Mouse (Mus musculus) stomach, embryonic 16.5 days (tissue): Measurements from ENCODE around the gene Gdpd1. TPM values are rescaled to one million over a fixed set of nuclear protein-coding genes. Genes with fewer than 3 reads are reported as not detected.
A peak's percentile ranks its signal among the peaks of the same experiment; 100 is the strongest.
"Not testable (repeated sequence)": the region's sequence is repeated elsewhere in the genome, so short reads cannot be mapped to it uniquely, and the experiment has no call there.

ENCODE experiments used
- ATAC-seq: fragments of 200-750 bp; cut with Nextera tagmentation; 2 replicates; pipeline ENCODE4 v1.8.0; 2017; ENCODE audit warnings: moderate number of reproducible peaks, moderate TSS enrichment; ENCODE audit not compliant: insufficient read depth, low FRiP score
- H3K27ac ChIP-seq: fragments of 300-500 bp; sonication (generic); 2 replicates; pipeline ENCODE4 v1.5.1; 2014; ENCODE audit warnings: low read length
- H3K27me3 ChIP-seq: fragments of 300-500 bp; sonication (generic); 2 replicates; pipeline ENCODE4 v1.6.1; 2014; ENCODE audit warnings: low read length, control low read depth, mixed read lengths; ENCODE audit not compliant: control insufficient read depth, insufficient read depth
- H3K36me3 ChIP-seq: fragments of 300-500 bp; sonication (generic); 2 replicates; pipeline ENCODE4 v1.6.1; 2014; ENCODE audit warnings: low read length; ENCODE audit not compliant: control insufficient read depth, insufficient read depth
- H3K4me1 ChIP-seq: fragments of 300-500 bp; sonication (generic); 2 replicates; pipeline ENCODE4 v1.6.1; 2014; ENCODE audit warnings: low read length, control low read depth, mixed read lengths; ENCODE audit not compliant: control insufficient read depth, insufficient read depth
- H3K4me2 ChIP-seq: fragments of 300-500 bp; sonication (generic); 2 replicates; pipeline ENCODE4 v1.6.1; 2014; ENCODE audit warnings: low read depth, low read length, mixed read lengths
- H3K4me3 ChIP-seq: fragments of 300-500 bp; sonication (generic); replicated peaks from 2 replicates; pipeline ENCODE4 v1.5.1; 2014; ENCODE audit warnings: mild to moderate bottlenecking, low read length
- H3K9ac ChIP-seq: fragments of 300-500 bp; sonication (generic); 2 replicates; pipeline ENCODE4 v1.6.1; 2014; ENCODE audit warnings: low read length
- H3K9me3 ChIP-seq: fragments of 300-500 bp; sonication (generic); replicated peaks from 2 replicates; pipeline ENCODE4 v1.6.1; 2016; ENCODE audit warnings: low read length, control low read depth; ENCODE audit not compliant: control insufficient read depth
- WGBS: fragments of 180-500 bp; shearing (Covaris S2); extraction: QIAGEN DNeasy Blood & Tissue Kit; methylation state at CpG from one replicate; pipeline ENCODE4 v1.1.7; 2014; 5-methylcytosine and 5-hydroxymethylcytosine counted together
- polyA plus RNA-seq: library from polyadenylated mRNA; unstranded; fragments of >200 nt; fragmentation: Nextera tagmentation; extraction: Ambion mirVana; gene quantifications from 2 replicates; pipeline ENCODE4 v1.2.1, GENCODE M21; 2015

The Gdpd1 gene
- polyA plus RNA-seq, 1 experiment from 2014 or later = 34.9 TPM

- Histone ChIP-seq H3K4me2 (peak overlapping the region; percentile 76), H3K4me1 (peaks cover 15% of the 10 kb centered on the region), H3K27ac (no peak overlapping the region), H3K9ac (peak overlapping the region; percentile 84; the same call in 1 of the 2 replicates), H3K27me3 (no peaks in the 10 kb centered on the region), H3K4me3 (peak overlapping the region; percentile 73), H3K9me3 (no peaks in the 10 kb centered on the region), H3K36me3 (0 out of 2 replicates have a peak, but pooled peaks cover 3% of the 10 kb centered on the region)
- WGBS = 83% methylated on average over 13 of the region's 13 CpGs
- ATAC-seq = no peak
Observed at GRCm38 (mm10) chr11:87085461-87085860, 11.6 kb upstream of the Gdpd1 start.

GRCm38 (mm10) chr11:87083712-87084111, 9.8 kb upstream of the Gdpd1 start:
- Histone ChIP-seq H3K36me3 (peaks cover 4% of the 10 kb centered on the region; the same call in 1 of the 2 replicates), H3K9me3 (no peaks in the 10 kb centered on the region), H3K9ac (no peak overlapping the region), H3K27me3 (no peaks in the 10 kb centered on the region), H3K4me2 (no peak overlapping the region), H3K27ac (no peak overlapping the region), H3K4me3 (no peak overlapping the region), H3K4me1 (peaks cover 15% of the 10 kb centered on the region)
- WGBS = 52% methylated on average over 1 of the region's 1 CpGs
- no peak for ATAC-seq

GRCm38 (mm10) chr11:87073343-87073865, 458 bp downstream of the Gdpd1 start:
- Histone ChIP-seq H3K4me2 (peak overlapping the region; percentile 97), H3K27me3 (no peaks in the 10 kb centered on the region), H3K27ac (peak overlapping the region; percentile 66), H3K36me3 (0 out of 2 replicates have a peak, but pooled peaks cover 3% of the 10 kb centered on the region), H3K4me1 (peaks cover 4% of the 10 kb centered on the region; the same call in 1 of the 2 replicates), H3K4me3 (peak overlapping the region; percentile 73), H3K9ac (peak overlapping the region; percentile 85), H3K9me3 (no peaks in the 10 kb centered on the region)
- 1% methylated on average over 24 of the region's 24 CpGs for WGBS
- peak; percentile 78 for ATAC-seq

- Histone ChIP-seq H3K4me1 (no peaks in the 10 kb centered on the region), H3K27ac (peak overlapping the region; percentile 29; the same call in 1 of the 2 replicates), H3K27me3 (no peaks in the 10 kb centered on the region), H3K9me3 (no peaks in the 10 kb centered on the region), H3K4me3 (no peak overlapping the region), H3K36me3 (no peaks in the 10 kb centered on the region), H3K9ac (no peak overlapping the region), H3K4me2 (no peak overlapping the region)
- 58% methylated on average over 3 of the region's 3 CpGs for WGBS
- peak; percentile 47; the same call in 1 of the 2 replicates for ATAC-seq
Observed at GRCm38 (mm10) chr11:87062087-87062486, 11.8 kb downstream of the Gdpd1 start.

GRCm38 (mm10) chr11:87060410-87060809, 13.5 kb downstream of the Gdpd1 start:
- Histone ChIP-seq H3K9me3 (no peaks in the 10 kb centered on the region), H3K36me3 (no peaks in the 10 kb centered on the region), H3K9ac (no peak overlapping the region), H3K4me3 (no peak overlapping the region), H3K4me1 (no peaks in the 10 kb centered on the region), H3K27ac (no peak overlapping the region), H3K27me3 (no peaks in the 10 kb centered on the region), H3K4me2 (no peak overlapping the region)
- 96% methylated on average over 2 of the region's 2 CpGs for WGBS
- ATAC-seq = no peak

GRCm38 (mm10) chr11:87056286-87056685, 17.6 kb downstream of the Gdpd1 start:
- H3K4me3 ChIP-seq = no peak overlapping the region
- H3K27me3 ChIP-seq = no peaks in the 10 kb centered on the region
- H3K4me1 ChIP-seq = no peaks in the 10 kb centered on the region
- no peak overlapping the region for H3K9ac ChIP-seq
- no peak overlapping the region for H3K4me2 ChIP-seq
- WGBS = 76% methylated on average over 6 of the region's 6 CpGs
- no peak overlapping the region for H3K27ac ChIP-seq
- no peaks in the 10 kb centered on the region for H3K9me3 ChIP-seq
- no peak for ATAC-seq
- H3K36me3 ChIP-seq = no peaks in the 10 kb centered on the region

GRCm38 (mm10) chr11:87048900-87049299, 25.0 kb downstream of the Gdpd1 start:
- ATAC-seq, H3K27me3 ChIP-seq, H3K4me3 ChIP-seq, H3K4me1 ChIP-seq, H3K27ac ChIP-seq, H3K9ac ChIP-seq, H3K4me2 ChIP-seq, H3K36me3 ChIP-seq, H3K9me3 ChIP-seq: not testable (repeated sequence)
- 85% methylated on average over 7 of the region's 7 CpGs for WGBS

GRCm38 (mm10) chr11:87046968-87047367, 26.9 kb downstream of the Gdpd1 start:
- Histone ChIP-seq H3K27ac (no peak overlapping the region), H3K4me2 (no peak overlapping the region), H3K4me3 (no peak overlapping the region), H3K9ac (no peak overlapping the region), H3K9me3 (no peaks in the 10 kb centered on the region), H3K36me3 (no peaks in the 10 kb centered on the region), H3K4me1 (no peaks in the 10 kb centered on the region), H3K27me3 (no peaks in the 10 kb centered on the region)
- no peak for ATAC-seq
- WGBS = 80% methylated on average over 5 of the region's 5 CpGs

GRCm38 (mm10) chr11:87043052-87043451, 30.8 kb downstream of the Gdpd1 start:
- no peaks in the 10 kb centered on the region for H3K27me3 ChIP-seq
- no peak overlapping the region for H3K9ac ChIP-seq
- no peak overlapping the region for H3K27ac ChIP-seq
- WGBS = 82% methylated on average over 3 of the region's 3 CpGs
- no peaks in the 10 kb centered on the region for H3K36me3 ChIP-seq
- no peaks in the 10 kb centered on the region for H3K9me3 ChIP-seq
- no peaks in the 10 kb centered on the region for H3K4me1 ChIP-seq
- no peak overlapping the region for H3K4me3 ChIP-seq
- no peak for ATAC-seq
- H3K4me2 ChIP-seq = no peak overlapping the region
